Mouse (Mus musculus) monocyte, adult 59 days (primary cell): ENCODE results near the gene Trpm8. TPM values are rescaled to one million over a fixed set of nuclear protein-coding genes. Genes with fewer than 3 reads are reported as not detected.

Experiments used
- total RNA-seq, 2 experiments: library from RNA; stranded (reverse); gene quantifications; one replicate each; pipeline ENCODE4 v1.2.4; 2023

Gene Trpm8
- total RNA-seq, result not detected

GRCm38 (mm10) chr1:88277098-88277817 is at the start of gene Trpm8, which contains the start of gene Hjurp:
Gene Trpm8, plus strand, starts transcription at chr1:88277661.
Gene Hjurp, minus strand, starts transcription at chr1:88277633.

GRCm38 (mm10) chr1:88406807-88407198 is 129.3 kb downstream of the Trpm8 start, which contains the start of gene Spp2:
Gene Spp2, plus strand, starts transcription at chr1:88406961.

Other genes starting within 250 kb of the Trpm8 start
- not detected for gene Ugt1a10, start 222.3 kb upstream of the Trpm8 start, total RNA-seq
- not detected for gene Ugt1a9, start 206.9 kb upstream of the Trpm8 start, total RNA-seq
- not detected for gene Ugt1a8, start 189.8 kb upstream of the Trpm8 start, total RNA-seq
- 10 to 100 TPM; 58.9 to 72.7 TPM for gene Ugt1a7c, start 182.6 kb upstream of the Trpm8 start, total RNA-seq
- gene Ugt1a6b, start 174.4 kb upstream of the Trpm8 start, total RNA-seq, result 10 to 100 TPM; 17.2 to 19.5 TPM
- gene Ugt1a6a, start 142.9 kb upstream of the Trpm8 start, total RNA-seq, result 10 to 100 TPM; 10.9 to 13.1 TPM
- 10 to 100 TPM in 1 of 2 experiments, 1 to 10 TPM in 1; 8.0 to 11.5 TPM for gene Ugt1a5, start 111.6 kb upstream of the Trpm8 start, total RNA-seq
- 1 to 10 TPM; 5.5 to 5.7 TPM for gene Ugt1a2, start 77.1 kb upstream of the Trpm8 start, total RNA-seq
- gene Dnajb3, start 71.9 kb upstream of the Trpm8 start, total RNA-seq, result under 1 TPM in 1 of 2 experiments, not detected in 1; 0.52 TPM
- gene Ugt1a1, start 65.7 kb upstream of the Trpm8 start, total RNA-seq, result 1 to 10 TPM; 5.9 to 6.4 TPM
- gene Mroh2a, start 50.7 kb upstream of the Trpm8 start, total RNA-seq, result 1 to 10 TPM; 1.3 to 2.1 TPM
- 10 to 100 TPM; 66.1 to 71.8 TPM for gene Hjurp, start within 50 bp of the Trpm8 start, total RNA-seq
- gene Spp2, start 129.3 kb downstream of the Trpm8 start, total RNA-seq, result not detected
- gene Glrp1, start 232.4 kb downstream of the Trpm8 start, total RNA-seq, result not detected